Mouse (Mus musculus) embryonic facial prominence, embryonic 15.5 days (tissue): ENCODE measurements around the gene Plcl2. TPM values are rescaled to one million over a fixed set of nuclear protein-coding genes. Genes with fewer than 3 reads are reported as not detected.

ENCODE experiments used
- ATAC-seq: fragments of 200-750 bp; cut with Nextera tagmentation; 2 replicates; pipeline ENCODE4 v1.8.0; 2017; ENCODE audit warnings: low read depth, moderate TSS enrichment; ENCODE audit not compliant: insufficient number of reproducible peaks, low FRiP score, low TSS enrichment
- H3K27ac ChIP-seq: fragments of 300-500 bp; sonication (generic); replicated peaks from 2 replicates; pipeline ENCODE4 v1.5.1; 2015; ENCODE audit warnings: mild to moderate bottlenecking, inconsistent platforms
- H3K27me3 ChIP-seq: fragments of 300-500 bp; sonication (generic); 2 replicates; pipeline ENCODE4 v1.6.1; 2015; ENCODE audit warnings: inconsistent platforms
- H3K36me3 ChIP-seq: fragments of 300-500 bp; sonication (generic); 2 replicates; pipeline ENCODE4 v1.6.1; 2015; ENCODE audit warnings: mild to moderate bottlenecking, inconsistent platforms
- H3K4me1 ChIP-seq: fragments of 300-500 bp; sonication (generic); 2 replicates; pipeline ENCODE4 v1.6.1; 2015; ENCODE audit warnings: inconsistent platforms
- H3K4me2 ChIP-seq: fragments of 300-500 bp; sonication (generic); replicated peaks from 2 replicates; pipeline ENCODE4 v1.6.1; 2015; ENCODE audit warnings: mild to moderate bottlenecking, inconsistent platforms
- H3K4me3 ChIP-seq: fragments of 300-500 bp; sonication (generic); replicated peaks from 2 replicates; pipeline ENCODE4 v1.5.1; 2015; ENCODE audit warnings: mild to moderate bottlenecking, inconsistent platforms
- H3K9ac ChIP-seq: fragments of 300-500 bp; sonication (generic); 2 replicates; pipeline ENCODE4 v1.6.1; 2015; ENCODE audit warnings: inconsistent platforms
- H3K9me3 ChIP-seq: fragments of 300-500 bp; sonication (generic); replicated peaks from 2 replicates; pipeline ENCODE4 v1.6.1; 2016; ENCODE audit warnings: inconsistent platforms
- WGBS: fragments of 180-500 bp; shearing (Covaris S2); methylation state at CpG from one replicate; pipeline ENCODE4 v1.1.7; 2015; 5-methylcytosine and 5-hydroxymethylcytosine counted together
- polyA plus RNA-seq: library from polyadenylated mRNA; unstranded; fragments of >200 nt; fragmentation: Nextera tagmentation; extraction: Ambion mirVana; gene quantifications from 2 replicates; pipeline ENCODE4 v1.2.1, GENCODE M21; 2015

Plcl2 gene
- polyA plus RNA-seq, 1 experiment from 2014 or later: 4.2 TPM

GRCm38 (mm10) chr17:50487058-50487618, 22.1 kb upstream of the Plcl2 start:
- Histone ChIP-seq H3K9me3 (no peaks in the 10 kb centered on the region), H3K4me3 (no peak overlapping the region), H3K4me2 (no peak overlapping the region), H3K9ac (no peak overlapping the region), H3K36me3 (no peaks in the 10 kb centered on the region), H3K27me3 (no peaks in the 10 kb centered on the region), H3K27ac (no peak overlapping the region), H3K4me1 (0 out of 2 replicates have a peak, but pooled peaks cover 3% of the 10 kb centered on the region)
- ATAC-seq: no peak
- WGBS: 96% methylated on average over 1 of the region's 1 CpGs

- Histone ChIP-seq H3K9ac (no peak overlapping the region), H3K36me3 (no peaks in the 10 kb centered on the region)
Measured at GRCm38 (mm10) chr17:50487670-50488069, 21.5 kb upstream of the Plcl2 start.

GRCm38 (mm10) chr17:50488406-50488805, 20.8 kb upstream of the Plcl2 start:
- H3K27me3 ChIP-seq: no peaks in the 10 kb centered on the region
- no peak overlapping the region for H3K4me2 ChIP-seq
- ATAC-seq: no peak
- no peak overlapping the region for H3K4me3 ChIP-seq
- WGBS: 82% methylated on average over 3 of the region's 3 CpGs
- no peaks in the 10 kb centered on the region for H3K9me3 ChIP-seq
- no peak overlapping the region for H3K27ac ChIP-seq
- H3K36me3 ChIP-seq: no peaks in the 10 kb centered on the region
- H3K9ac ChIP-seq: no peak overlapping the region
- H3K4me1 ChIP-seq: 0 out of 2 replicates have a peak, but pooled peaks cover 3% of the 10 kb centered on the region

More at GRCm38 (mm10) chr17:50487670-50488069, 21.5 kb upstream of the Plcl2 start:
- no peaks in the 10 kb centered on the region for H3K9me3 ChIP-seq
- ATAC-seq: no peak
- 0 out of 2 replicates have a peak, but pooled peaks cover 3% of the 10 kb centered on the region for H3K4me1 ChIP-seq
- no peak overlapping the region for H3K27ac ChIP-seq
- no peak overlapping the region for H3K4me3 ChIP-seq
- 81% methylated on average over 3 of the region's 3 CpGs for WGBS
- no peak overlapping the region for H3K4me2 ChIP-seq
- no peaks in the 10 kb centered on the region for H3K27me3 ChIP-seq

- Histone ChIP-seq H3K9me3 (no peaks in the 10 kb centered on the region), H3K27ac (no peak overlapping the region), H3K9ac (no peak overlapping the region), H3K4me2 (no peak overlapping the region), H3K27me3 (no peaks in the 10 kb centered on the region), H3K36me3 (no peaks in the 10 kb centered on the region), H3K4me1 (0 out of 2 replicates have a peak, but pooled peaks cover 3% of the 10 kb centered on the region), H3K4me3 (no peak overlapping the region)
- no peak for ATAC-seq
- WGBS: 86% methylated on average over 2 of the region's 2 CpGs
Measured at GRCm38 (mm10) chr17:50488895-50489294, 20.3 kb upstream of the Plcl2 start.

- H3K27ac ChIP-seq: no peak overlapping the region
- no peaks in the 10 kb centered on the region for H3K36me3 ChIP-seq
- H3K4me3 ChIP-seq: no peak overlapping the region
- H3K9ac ChIP-seq: no peak overlapping the region
- no peaks in the 10 kb centered on the region for H3K9me3 ChIP-seq
- no peak overlapping the region for H3K4me2 ChIP-seq
- 75% methylated on average over 11 of the region's 11 CpGs for WGBS
- H3K27me3 ChIP-seq: no peaks in the 10 kb centered on the region
- H3K4me1 ChIP-seq: peaks cover 12% of the 10 kb centered on the region
- no peak for ATAC-seq
Measured at GRCm38 (mm10) chr17:50490644-50491430, 18.4 kb upstream of the Plcl2 start.

- Histone ChIP-seq H3K4me2 (no peak overlapping the region), H3K27me3 (no peaks in the 10 kb centered on the region), H3K9me3 (no peaks in the 10 kb centered on the region), H3K4me3 (no peak overlapping the region), H3K27ac (no peak overlapping the region), H3K36me3 (no peaks in the 10 kb centered on the region), H3K9ac (no peak overlapping the region), H3K4me1 (peaks cover 13% of the 10 kb centered on the region)
- ATAC-seq: no peak
- WGBS: 79% methylated on average over 3 of the region's 3 CpGs
Measured at GRCm38 (mm10) chr17:50491496-50491895, 17.7 kb upstream of the Plcl2 start.

GRCm38 (mm10) chr17:50495216-50495889, 13.8 kb upstream of the Plcl2 start:
- peak; percentile 51; the same call in 1 of the 2 replicates for ATAC-seq
- peak overlapping the region; percentile 31 for H3K4me2 ChIP-seq
- peaks cover 13% of the 10 kb centered on the region for H3K4me1 ChIP-seq
- H3K9me3 ChIP-seq: no peaks in the 10 kb centered on the region
- no peak overlapping the region; the same call in 1 of the 2 replicates for H3K27ac ChIP-seq
- H3K27me3 ChIP-seq: no peaks in the 10 kb centered on the region
- H3K4me3 ChIP-seq: no peak overlapping the region
- H3K36me3 ChIP-seq: no peaks in the 10 kb centered on the region
- no peak overlapping the region for H3K9ac ChIP-seq
- 30% methylated on average over 10 of the region's 10 CpGs for WGBS

- Histone ChIP-seq H3K4me1 (peaks cover 10% of the 10 kb centered on the region), H3K9ac (no peak overlapping the region), H3K9me3 (no peaks in the 10 kb centered on the region), H3K4me2 (no peak overlapping the region), H3K36me3 (no peaks in the 10 kb centered on the region), H3K4me3 (no peak overlapping the region), H3K27ac (no peak overlapping the region), H3K27me3 (no peaks in the 10 kb centered on the region)
- no peak for ATAC-seq
- 44% methylated on average over 7 of the region's 7 CpGs for WGBS
Measured at GRCm38 (mm10) chr17:50498062-50498697, 11.0 kb upstream of the Plcl2 start.

GRCm38 (mm10) chr17:50499091-50499790, 10.0 kb upstream of the Plcl2 start:
- ATAC-seq: no peak
- Histone ChIP-seq H3K4me3 (no peak overlapping the region), H3K9me3 (no peaks in the 10 kb centered on the region), H3K27ac (no peak overlapping the region), H3K4me1 (peaks cover 10% of the 10 kb centered on the region), H3K36me3 (no peaks in the 10 kb centered on the region), H3K4me2 (no peak overlapping the region), H3K9ac (no peak overlapping the region), H3K27me3 (no peaks in the 10 kb centered on the region)
- WGBS: 50% methylated on average over 16 of the region's 16 CpGs

- no peak overlapping the region for H3K4me2 ChIP-seq
- 69% methylated on average over 6 of the region's 6 CpGs for WGBS
- peaks cover 1% of the 10 kb centered on the region for H3K4me1 ChIP-seq
- no peak overlapping the region for H3K9ac ChIP-seq
- H3K27me3 ChIP-seq: no peaks in the 10 kb centered on the region
- no peak overlapping the region for H3K4me3 ChIP-seq
- no peaks in the 10 kb centered on the region for H3K36me3 ChIP-seq
- no peak overlapping the region for H3K27ac ChIP-seq
- ATAC-seq: no peak
- no peaks in the 10 kb centered on the region for H3K9me3 ChIP-seq
Measured at GRCm38 (mm10) chr17:50500806-50501205, 8.4 kb upstream of the Plcl2 start.
